Mouse (Mus musculus) layer of hippocampus, adult 2 months (tissue): Measurements from ENCODE around the gene Kdm2a. TPM values are rescaled to one million over a fixed set of nuclear protein-coding genes. Genes with fewer than 3 reads are reported as not detected.

Experiments
- DNase-seq, 2 experiments: peaks; one replicate each; pipeline ENCODE4 v3.0.0; 2022; ENCODE audit warnings: low spot score in 2 of 2
- H3K27ac ChIP-seq: fragments of 200-600 bp; 2 replicates; pipeline ENCODE4 v1.8.1; 2022
- H3K4me3 ChIP-seq: fragments of 200-600 bp; 2 replicates; pipeline ENCODE4 v1.8.1; 2022; ENCODE audit warnings: mild to moderate bottlenecking
- CTCF ChIP-seq: fragments of 200-600 bp; conservative IDR thresholded peaks from 2 replicates; pipeline ENCODE4 v1.8.1; 2022; ENCODE audit warnings: antibody characterized with exemption, mild to moderate bottlenecking, moderate library complexity
- total RNA-seq, 2 experiments: library from RNA; stranded (reverse); gene quantifications; 2 replicates each; pipeline ENCODE4 v1.2.3; 2021

Kdm2a gene
- total RNA-seq, 2 experiments from 2014 or later, result 77.5 to 87.8 TPM

- Histone ChIP-seq H3K4me3 (no peak overlapping the region), H3K27ac (no peak overlapping the region)
- TF ChIP-seq CTCF, result no peak
- DNase-seq, result no peak
Measured at GRCm38 (mm10) chr19:4433756-4434155, 35.7 kb upstream of the Kdm2a start.

- TF ChIP-seq CTCF, result no peak
Measured at GRCm38 (mm10) chr19:4430091-4430620, 32.1 kb upstream of the Kdm2a start.

GRCm38 (mm10) chr19:4425610-4426366 lies 27.7 kb upstream of the Kdm2a start:
- TF ChIP-seq CTCF, result peak; percentile 77
- H3K4me3 ChIP-seq, result no peak overlapping the region
- no peak overlapping the region for H3K27ac ChIP-seq
- no peak for DNase-seq

More at GRCm38 (mm10) chr19:4430091-4430620, 32.1 kb upstream of the Kdm2a start:
- DNase-seq, result no peak
- H3K27ac ChIP-seq, result no peak overlapping the region
- H3K4me3 ChIP-seq, result no peak overlapping the region

DNA sequence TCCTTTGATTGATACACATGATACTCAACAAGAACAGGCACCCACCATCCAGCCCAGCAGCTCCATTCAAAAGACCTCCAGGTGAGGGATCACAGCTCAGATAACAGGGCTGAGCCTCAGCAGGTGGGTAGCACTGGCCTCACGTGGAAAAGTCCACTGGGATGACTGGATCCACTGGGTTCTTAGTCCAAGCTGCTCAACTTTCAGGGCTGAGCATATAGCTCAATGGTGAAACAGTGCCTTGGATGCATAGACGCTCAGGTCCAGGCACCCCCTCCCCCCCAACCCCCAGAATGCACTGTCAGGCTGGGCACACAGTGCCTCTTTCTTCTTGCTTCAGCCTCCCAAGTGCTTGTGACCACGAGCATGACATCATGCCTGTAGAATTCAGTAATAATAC lies 24.9 kb upstream of the Kdm2a start:
- H3K4me3 ChIP-seq, result no peak overlapping the region
- TF ChIP-seq CTCF, result no peak
- DNase-seq, result no peak
- H3K27ac ChIP-seq, result no peak overlapping the region

DNA sequence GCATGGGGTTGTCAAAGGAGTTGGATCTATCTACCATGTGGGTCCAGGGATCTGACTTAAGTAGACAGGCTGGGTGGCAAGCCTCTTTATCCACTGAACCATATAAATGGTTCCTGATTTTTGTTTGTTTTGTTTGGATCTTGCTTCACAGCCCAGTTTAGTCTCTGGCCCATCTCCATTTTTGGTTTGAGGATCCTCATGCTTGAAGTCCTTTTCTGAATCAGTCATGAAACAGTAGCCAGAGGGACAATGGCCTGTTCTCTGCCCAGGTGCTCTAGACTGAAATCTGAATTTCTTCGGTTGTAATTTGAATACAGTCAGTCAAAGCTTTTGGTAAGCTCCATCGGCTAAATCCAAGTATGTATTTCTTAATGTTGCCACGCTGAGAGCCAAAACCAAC lies 24.5 kb upstream of the Kdm2a start:
- no peak for DNase-seq
- TF ChIP-seq CTCF, result no peak
- Histone ChIP-seq H3K27ac (no peak overlapping the region), H3K4me3 (no peak overlapping the region)

- no peak for DNase-seq
- H3K27ac ChIP-seq, result no peak overlapping the region
- H3K4me3 ChIP-seq, result no peak overlapping the region
- no peak for TF ChIP-seq CTCF
Measured at GRCm38 (mm10) chr19:4420153-4420910, 22.2 kb upstream of the Kdm2a start.

GRCm38 (mm10) chr19:4419711-4420110 lies 21.6 kb upstream of the Kdm2a start:
- Histone ChIP-seq H3K27ac (no peak overlapping the region), H3K4me3 (no peak overlapping the region)
- TF ChIP-seq CTCF, result no peak
- DNase-seq, result no peak

GRCm38 (mm10) chr19:4417713-4418112 lies 19.6 kb upstream of the Kdm2a start:
- no peak for TF ChIP-seq CTCF
- DNase-seq, result no peak
- H3K4me3 ChIP-seq, result no peak overlapping the region
- no peak overlapping the region for H3K27ac ChIP-seq

GRCm38 (mm10) chr19:4417183-4417582 lies 19.1 kb upstream of the Kdm2a start:
- peak; percentile 86 for TF ChIP-seq CTCF
- H3K27ac ChIP-seq, result no peak overlapping the region
- peak; percentile 30 to 62 for DNase-seq

GRCm38 (mm10) chr19:4414631-4415030 lies 16.5 kb upstream of the Kdm2a start:
- TF ChIP-seq CTCF, result no peak
- Histone ChIP-seq H3K4me3 (no peak overlapping the region), H3K27ac (no peak overlapping the region)
- DNase-seq, result no peak

More at GRCm38 (mm10) chr19:4417183-4417582, 19.1 kb upstream of the Kdm2a start:
- no peak overlapping the region for H3K4me3 ChIP-seq

DNA sequence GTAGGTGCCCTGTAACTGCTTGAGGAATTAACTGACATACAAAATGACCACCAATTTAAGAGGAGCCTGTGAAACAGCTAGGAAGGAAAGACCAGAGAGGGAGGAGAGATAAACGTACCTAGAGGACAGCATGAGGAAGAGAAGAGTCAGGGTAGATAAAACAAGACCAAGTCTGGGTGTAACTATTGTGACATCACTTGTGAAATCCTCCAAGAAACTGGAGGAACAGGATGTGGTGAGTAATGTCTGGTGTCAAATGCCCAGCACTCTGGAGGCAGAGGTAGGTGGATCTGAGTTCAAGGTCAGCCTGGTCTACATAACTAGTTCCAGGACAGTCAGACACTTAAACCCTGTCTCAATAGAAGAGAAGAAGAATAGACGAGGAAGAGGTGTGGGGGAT lies 11.0 kb upstream of the Kdm2a start:
- Histone ChIP-seq H3K4me3 (no peak overlapping the region), H3K27ac (no peak overlapping the region)
- no peak for TF ChIP-seq CTCF
- no peak for DNase-seq

- no peak for TF ChIP-seq CTCF
- no peak for DNase-seq
- no peak overlapping the region for H3K4me3 ChIP-seq
Measured at GRCm38 (mm10) chr19:4404840-4405239, 6.8 kb upstream of the Kdm2a start.

DNA sequence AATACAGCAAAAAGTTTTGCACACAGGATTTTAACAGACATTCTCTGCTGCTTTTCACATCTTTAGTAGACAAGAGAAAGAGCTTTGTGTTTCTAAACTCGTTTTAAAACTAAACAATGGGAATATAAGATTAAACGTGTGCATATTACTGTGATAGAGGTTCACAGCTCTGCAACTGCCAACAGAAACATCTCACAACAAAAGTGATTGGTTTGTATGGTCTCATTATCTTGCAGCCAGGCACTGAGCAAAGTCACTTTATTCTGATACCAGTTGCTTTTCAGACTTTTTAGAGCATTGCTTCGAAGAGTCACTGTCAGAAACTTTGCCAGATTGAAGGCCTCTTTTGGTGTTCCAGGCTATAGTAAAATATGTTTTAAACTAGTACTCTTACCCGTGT lies 874 bp upstream of the Kdm2a start:
- no peak for TF ChIP-seq CTCF
- no peak overlapping the region for H3K27ac ChIP-seq
- no peak for DNase-seq
- no peak overlapping the region for H3K4me3 ChIP-seq

More at GRCm38 (mm10) chr19:4404840-4405239, 6.8 kb upstream of the Kdm2a start:
- no peak overlapping the region for H3K27ac ChIP-seq
